Mouse (Mus musculus) bone marrow macrophage, adult 2 months (primary cell): ENCODE results near the gene Fbln2. TPM values are rescaled to one million over a fixed set of nuclear protein-coding genes. Genes with fewer than 3 reads are reported as not detected.

Source experiments
- H3K27ac ChIP-seq: 2 replicates; pipeline ENCODE4 v1.5.1; 2012; ENCODE audit warnings: low read depth, low read length; ENCODE audit not compliant: insufficient read depth
- H3K4me1 ChIP-seq: 2 replicates; pipeline ENCODE4 v1.6.1; 2012; ENCODE audit warnings: low read length; ENCODE audit not compliant: control insufficient read depth, insufficient read depth
- H3K4me3 ChIP-seq: 2 replicates; pipeline ENCODE4 v1.5.1; 2012; ENCODE audit warnings: mild to moderate bottlenecking, low read length, moderate library complexity; ENCODE audit not compliant: insufficient read depth
- CTCF ChIP-seq: IDR thresholded peaks from 2 replicates; pipeline ENCODE4 v1.5.1; 2012; ENCODE audit warnings: low read depth, mild to moderate bottlenecking, low read length, moderate library complexity
- POLR2A ChIP-seq: IDR thresholded peaks from 2 replicates; pipeline ENCODE4 v1.6.1; 2012; ENCODE audit warnings: mild to moderate bottlenecking, low read depth, low read length, borderline replicate concordance
- polyA plus RNA-seq: library from polyadenylated mRNA; stranded (reverse); fragments of >200 nt; gene quantifications from 2 replicates; pipeline ENCODE4 v1.2.4, GENCODE M21; 2012; ENCODE audit not compliant: missing spikeins, insufficient read depth, insufficient read length

Gene Fbln2
- polyA plus RNA-seq, 1 experiment: 3.1 TPM

DNA sequence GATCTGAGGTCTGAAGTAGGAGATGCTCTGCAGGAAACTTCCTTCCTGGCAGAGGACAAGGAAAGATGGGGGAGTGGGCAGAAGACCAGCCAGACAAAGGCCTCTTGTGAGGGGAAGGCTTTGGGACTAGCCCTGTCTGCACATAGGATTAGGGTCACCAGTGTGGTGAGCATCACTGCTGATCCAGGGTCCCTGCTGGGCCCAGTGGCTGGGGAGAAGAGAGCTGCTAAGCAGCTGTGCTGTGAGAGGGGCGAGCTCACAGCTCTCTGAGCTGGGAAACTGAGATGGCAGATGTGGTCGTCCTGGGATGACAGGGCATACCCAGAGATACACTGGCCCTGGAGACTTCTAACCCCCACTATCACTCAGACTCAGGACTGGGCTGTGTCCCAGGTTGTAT, 20.8 kb upstream of the Fbln2 start:
- TF ChIP-seq POLR2A (no peak), CTCF (no peak)

DNA sequence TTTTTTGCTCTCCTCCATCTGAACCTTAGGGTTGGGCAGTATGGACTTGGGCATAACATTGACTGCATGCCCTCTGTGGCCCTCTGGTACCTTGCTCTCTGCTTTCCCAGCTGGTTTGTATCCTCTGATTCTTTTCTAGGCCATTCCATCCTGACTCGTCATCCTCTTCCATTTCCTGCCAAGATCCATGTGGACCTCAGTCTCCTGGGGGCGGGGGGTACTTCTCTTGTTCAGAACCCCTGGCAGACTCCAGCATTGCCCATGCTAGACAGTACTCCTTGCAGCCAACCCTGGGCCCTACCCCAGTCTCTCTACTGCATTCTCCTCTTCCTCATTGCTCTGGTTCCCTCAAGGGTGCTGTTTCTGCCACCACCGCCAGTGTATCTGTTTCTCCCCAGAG, 19.8 kb upstream of the Fbln2 start:
- no peaks in the 10 kb centered on the region for H3K4me1 ChIP-seq
- no peak overlapping the region for H3K27ac ChIP-seq
- no peak overlapping the region for H3K4me3 ChIP-seq
- TF ChIP-seq POLR2A (no peak), CTCF (no peak)

More for the DNA sequence above, 20.8 kb upstream of the Fbln2 start:
- no peaks in the 10 kb centered on the region for H3K4me1 ChIP-seq
- H3K27ac ChIP-seq: no peak overlapping the region
- H3K4me3 ChIP-seq: no peak overlapping the region

DNA sequence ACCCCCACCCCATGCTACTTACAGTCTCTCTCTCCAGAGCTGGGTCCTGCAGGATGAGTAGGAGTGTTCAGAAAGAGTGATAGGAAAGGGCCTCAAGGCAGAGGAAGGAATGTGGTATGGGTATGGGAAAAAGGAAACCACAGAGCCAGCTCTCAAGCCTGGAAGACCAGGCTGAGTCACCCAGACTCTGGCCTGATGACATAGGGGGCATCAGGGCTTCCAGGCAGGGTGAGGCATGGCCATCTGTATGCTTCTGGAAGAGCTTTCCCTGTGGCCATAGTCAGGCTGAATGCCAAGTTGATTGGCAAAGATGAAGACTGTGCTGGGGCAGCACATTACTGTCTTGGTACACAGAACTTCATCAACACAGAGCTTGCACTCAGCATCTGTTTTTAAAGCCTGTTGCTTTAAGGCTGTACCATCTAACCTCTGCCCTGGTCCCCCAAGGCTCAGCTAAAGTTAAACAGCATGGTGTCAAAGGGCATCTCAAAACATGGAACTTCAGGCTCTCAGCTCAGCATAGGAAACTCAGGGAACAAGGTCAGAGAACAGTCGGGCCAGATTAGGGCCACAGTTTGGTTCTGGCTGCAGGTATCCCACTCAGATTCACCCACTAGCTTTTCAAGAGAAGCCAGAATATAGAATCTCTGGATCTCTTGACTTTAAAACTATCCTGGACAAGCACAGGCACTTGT, 19.3 kb upstream of the Fbln2 start:
- Histone ChIP-seq H3K4me1 (no peaks in the 10 kb centered on the region), H3K4me3 (no peak overlapping the region), H3K27ac (no peak overlapping the region)
- TF ChIP-seq POLR2A (no peak), CTCF (no peak)

DNA sequence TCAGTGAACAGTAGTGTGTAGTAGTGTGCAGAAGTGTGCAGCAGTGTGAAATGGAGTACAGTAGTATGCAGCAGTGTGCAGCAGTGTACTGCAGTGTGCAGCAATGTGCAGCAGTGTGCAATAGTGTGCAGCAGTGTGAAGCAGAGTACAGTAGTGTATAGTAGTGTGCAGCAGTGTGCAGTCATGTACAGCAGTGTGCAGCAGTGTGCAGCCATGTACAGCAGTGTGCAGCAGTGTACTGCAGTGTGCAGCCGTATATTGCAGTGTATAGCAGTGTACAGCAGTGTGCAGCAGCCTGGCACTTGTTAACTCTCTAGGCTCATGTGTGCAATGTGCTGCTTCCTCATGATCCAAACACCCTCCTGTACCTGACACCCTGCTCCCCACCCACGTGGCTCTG, 13.8 kb upstream of the Fbln2 start:
- no peak for TF ChIP-seq CTCF
- no peak for TF ChIP-seq POLR2A
- no peak overlapping the region for H3K27ac ChIP-seq
- no peaks in the 10 kb centered on the region for H3K4me1 ChIP-seq
- no peak overlapping the region for H3K4me3 ChIP-seq

DNA sequence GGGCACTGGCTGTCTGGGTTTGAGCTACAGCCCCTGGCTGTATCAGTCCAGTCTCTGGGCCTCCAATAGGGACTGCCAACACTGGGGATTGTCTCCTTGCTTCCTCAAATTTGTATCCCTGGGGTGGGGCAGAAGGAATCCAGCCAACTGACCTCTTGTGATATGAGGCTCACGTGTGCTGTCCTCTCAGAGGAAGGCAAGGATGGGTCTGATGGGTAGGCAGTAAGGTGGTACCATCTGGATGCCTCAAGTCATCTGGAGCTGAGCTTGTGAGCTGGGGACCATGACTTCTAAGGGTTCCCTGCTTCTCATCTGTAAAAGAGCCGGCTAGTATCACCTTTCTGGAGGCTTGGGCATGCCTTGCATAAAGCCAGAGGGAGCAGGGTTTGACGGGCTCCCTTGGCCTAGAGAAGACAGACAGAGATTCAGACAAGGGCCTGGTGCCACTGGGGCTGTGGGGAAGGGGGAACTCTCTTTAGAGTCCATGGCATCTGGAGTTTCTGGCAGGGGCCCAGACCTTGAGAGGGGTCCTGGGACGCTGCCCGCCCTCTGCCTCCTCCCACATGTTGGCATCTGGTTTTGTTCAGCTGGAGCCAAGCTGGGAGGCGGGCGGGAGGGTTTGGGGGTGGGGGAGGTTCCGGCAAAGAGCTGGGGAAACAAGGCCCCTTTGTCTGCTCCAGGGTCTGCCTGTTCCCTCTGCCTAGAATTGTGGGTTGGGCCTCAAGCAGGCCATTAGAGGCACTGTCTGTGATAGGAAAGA, 11.6 kb upstream of the Fbln2 start:
- Histone ChIP-seq H3K4me1 (no peaks in the 10 kb centered on the region), H3K4me3 (no peak overlapping the region), H3K27ac (no peak overlapping the region)
- TF ChIP-seq CTCF: no peak
- no peak for TF ChIP-seq POLR2A

DNA sequence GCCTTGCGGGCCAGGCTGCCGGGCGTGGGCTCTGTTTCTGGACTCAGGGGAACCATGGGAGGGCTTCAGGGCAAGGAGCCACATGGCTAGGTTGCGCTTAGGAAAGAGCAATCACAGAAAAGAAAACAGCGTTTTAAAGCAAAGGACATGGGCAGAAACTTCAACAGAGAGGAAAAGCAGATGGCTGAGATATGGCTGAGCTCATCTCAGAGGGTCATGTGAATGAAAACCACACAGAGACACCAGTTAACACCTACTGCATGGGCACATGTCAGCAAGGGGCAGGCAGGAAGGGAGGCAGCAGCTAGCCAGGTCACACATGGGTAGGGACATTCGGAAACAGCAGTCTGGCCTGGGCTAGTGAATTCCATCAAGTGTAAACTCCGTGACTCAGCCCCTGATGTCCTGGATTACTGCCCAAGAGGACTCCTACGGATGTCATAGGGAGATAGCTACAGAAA, 10.3 kb upstream of the Fbln2 start:
- Histone ChIP-seq H3K27ac (no peak overlapping the region), H3K4me3 (no peak overlapping the region)
- TF ChIP-seq CTCF: no peak
- no peak for TF ChIP-seq POLR2A

DNA sequence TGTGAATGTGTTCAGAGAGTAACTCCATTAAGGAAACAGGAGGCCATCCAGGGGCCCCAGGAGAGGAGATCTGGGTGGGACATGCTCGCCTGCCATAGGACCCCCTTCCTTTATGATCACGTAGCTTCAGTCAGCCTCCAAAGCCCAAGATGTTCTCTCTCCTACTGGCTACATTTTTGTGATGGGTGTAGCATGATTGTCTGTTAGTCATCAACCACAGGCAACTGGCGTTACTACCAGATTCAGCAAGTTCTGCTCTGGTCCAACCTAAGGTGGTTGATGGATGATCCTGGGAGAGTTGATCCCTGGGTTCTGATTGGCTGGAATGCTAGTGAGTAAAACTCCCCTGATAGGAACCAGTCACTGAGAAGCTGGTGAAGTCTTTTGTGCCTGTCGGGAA, 9.7 kb upstream of the Fbln2 start:
- Histone ChIP-seq H3K4me1 (no peaks in the 10 kb centered on the region), H3K4me3 (no peak overlapping the region), H3K27ac (no peak overlapping the region)
- TF ChIP-seq POLR2A (no peak), CTCF (no peak)

More for the DNA sequence above, 10.3 kb upstream of the Fbln2 start:
- H3K4me1 ChIP-seq: no peaks in the 10 kb centered on the region

DNA sequence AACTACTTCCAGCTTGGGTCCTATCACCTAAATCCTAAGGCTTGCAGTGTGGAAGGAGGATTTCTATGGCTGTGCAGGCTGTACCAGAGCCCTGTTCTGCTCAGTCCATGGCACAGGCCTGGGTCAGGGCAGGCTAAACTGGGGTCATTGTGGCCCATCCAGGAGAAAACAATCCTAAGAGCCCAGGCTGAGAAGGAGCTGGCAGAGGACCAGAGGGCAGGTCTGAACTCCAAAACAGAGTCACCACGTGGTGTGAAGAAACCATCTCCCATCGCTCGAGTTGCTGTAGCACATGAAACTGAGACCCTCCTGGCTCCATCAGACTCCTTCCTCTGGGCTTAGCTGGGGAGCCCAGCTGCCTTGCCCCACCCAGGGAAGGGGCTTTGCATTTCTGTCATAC, 6.9 kb upstream of the Fbln2 start:
- no peak for TF ChIP-seq POLR2A
- TF ChIP-seq CTCF: no peak
- Histone ChIP-seq H3K27ac (no peak overlapping the region), H3K4me1 (no peaks in the 10 kb centered on the region), H3K4me3 (no peak overlapping the region)

DNA sequence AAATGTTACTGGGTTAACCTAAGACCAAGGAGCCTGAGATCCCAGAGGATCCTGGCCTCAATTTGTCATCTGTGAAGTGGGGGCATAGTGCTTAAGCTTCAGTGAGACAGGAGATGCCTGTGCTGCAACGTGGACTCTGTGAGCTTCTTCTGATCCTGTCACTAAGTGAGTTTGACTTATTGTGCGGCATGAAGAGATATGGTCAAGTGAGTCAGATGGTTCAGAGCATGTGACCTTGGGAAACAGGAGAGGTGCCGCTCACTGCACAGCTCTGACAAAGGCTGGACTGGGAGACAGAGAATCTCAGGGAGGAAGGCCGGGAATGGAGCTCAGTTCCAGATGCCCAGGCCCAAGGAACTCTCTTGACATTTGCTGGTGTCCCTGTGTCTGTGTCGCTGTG, 6.5 kb upstream of the Fbln2 start:
- TF ChIP-seq CTCF: no peak; the same call in 1 of the 2 replicates
- no peak for TF ChIP-seq POLR2A
- H3K4me3 ChIP-seq: no peak overlapping the region
- no peaks in the 10 kb centered on the region for H3K4me1 ChIP-seq
- H3K27ac ChIP-seq: no peak overlapping the region

DNA sequence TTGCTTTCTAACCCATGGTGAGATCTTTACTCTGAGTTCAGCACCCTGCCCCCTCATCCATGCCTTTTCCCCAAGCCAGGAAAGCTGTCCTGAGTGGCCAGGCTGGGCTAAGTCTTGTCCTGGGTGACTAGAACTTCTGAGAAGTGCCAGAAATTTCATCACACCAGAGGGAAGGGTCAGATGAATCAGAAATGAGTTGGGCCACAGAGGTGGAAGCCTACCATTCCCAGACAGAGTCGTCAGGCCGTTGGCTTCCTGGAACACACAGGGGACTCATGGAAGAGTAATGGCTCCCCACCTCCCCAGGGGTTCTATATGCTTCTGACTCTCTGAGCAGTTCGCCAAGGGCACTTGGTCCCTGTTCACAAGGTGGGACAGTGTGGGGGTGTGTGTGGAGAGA, 4.8 kb upstream of the Fbln2 start:
- Histone ChIP-seq H3K4me1 (no peaks in the 10 kb centered on the region), H3K4me3 (no peak overlapping the region), H3K27ac (no peak overlapping the region)
- TF ChIP-seq CTCF (no peak), POLR2A (no peak)
